Mouse (Mus musculus): Measurements from ENCODE around the gene Gm14851.
"Not testable (repeated sequence)": the region's sequence is repeated elsewhere in the genome, so short reads cannot be mapped to it uniquely, and the experiment has no call there.

Gm14851 gene

DNA sequence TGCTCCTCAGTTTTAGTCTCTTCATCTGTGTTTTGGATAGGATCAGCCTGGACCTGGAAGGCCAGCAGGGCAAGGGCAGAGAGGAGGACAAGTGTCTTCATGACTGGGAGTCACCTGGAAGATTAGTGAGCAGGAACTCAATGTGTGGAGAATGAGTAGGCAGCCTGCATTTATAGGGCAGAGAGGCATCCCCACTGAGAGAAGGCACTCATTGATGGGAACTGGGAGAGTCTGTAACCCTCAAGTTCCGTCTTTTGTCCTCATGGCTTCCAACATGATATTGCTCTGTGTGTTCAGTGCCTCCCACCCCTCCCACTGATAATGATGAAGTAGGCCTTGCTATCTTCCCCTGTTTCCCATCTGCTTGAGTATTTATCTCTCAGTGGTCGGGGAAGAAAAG lies at the start of gene Gm14851:
TSS of gene Gm14851 (minus strand) at position 101 of the 400 bp plus-strand sequence.
- not testable (repeated sequence) for DNase-seq (ENCODE audit: extremely low read depth, low read depth)

DNA sequence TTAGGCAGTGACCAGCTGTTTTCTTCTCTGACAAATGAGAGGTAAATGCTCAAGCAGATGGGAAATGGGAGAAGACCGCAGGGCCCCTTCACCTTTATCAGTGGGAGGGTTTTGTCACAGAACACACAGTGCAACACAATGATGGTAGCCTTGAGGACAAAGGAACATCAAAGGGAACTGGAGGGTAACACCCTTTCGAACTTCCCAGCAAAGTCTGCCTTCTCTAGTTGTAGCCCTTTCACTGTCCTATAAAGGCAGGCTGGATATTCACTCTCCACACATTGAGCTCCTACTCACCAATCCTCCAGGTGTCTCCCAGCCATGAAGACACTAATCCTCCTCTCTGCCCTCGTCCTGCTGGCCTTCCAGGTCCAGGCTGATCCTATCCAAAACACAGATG lies 38.5 kb upstream of the Gm14851 start, which contains the start of gene Defa30:
TSS of gene Defa30 (plus strand) at position 301 of the 400 bp plus-strand sequence.
- DNase-seq (ENCODE audit: extremely low read depth, low read depth), result not testable (repeated sequence)

DNA sequence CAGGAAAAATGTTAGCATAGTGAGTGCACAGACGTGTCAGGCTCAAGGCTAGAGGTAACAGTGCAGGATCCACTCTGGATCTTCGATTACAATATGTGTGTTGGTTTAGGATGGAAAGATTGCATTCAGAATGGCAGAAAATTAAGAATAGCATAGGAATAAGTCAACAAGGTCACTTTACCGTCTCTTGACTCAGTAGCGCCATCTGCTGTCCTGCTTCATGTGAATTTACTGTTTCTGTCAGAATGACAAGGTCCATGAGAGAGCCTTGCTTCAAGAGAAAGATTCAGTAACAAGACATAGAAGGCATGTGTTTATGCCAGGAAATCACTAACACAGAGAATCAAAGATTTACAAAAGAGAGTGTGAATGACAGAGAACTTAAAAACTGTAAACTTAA lies 2.7 kb downstream of the Gm14851 start:
- no peak for DNase-seq (ENCODE audit: extremely low read depth, low read depth)

DNA sequence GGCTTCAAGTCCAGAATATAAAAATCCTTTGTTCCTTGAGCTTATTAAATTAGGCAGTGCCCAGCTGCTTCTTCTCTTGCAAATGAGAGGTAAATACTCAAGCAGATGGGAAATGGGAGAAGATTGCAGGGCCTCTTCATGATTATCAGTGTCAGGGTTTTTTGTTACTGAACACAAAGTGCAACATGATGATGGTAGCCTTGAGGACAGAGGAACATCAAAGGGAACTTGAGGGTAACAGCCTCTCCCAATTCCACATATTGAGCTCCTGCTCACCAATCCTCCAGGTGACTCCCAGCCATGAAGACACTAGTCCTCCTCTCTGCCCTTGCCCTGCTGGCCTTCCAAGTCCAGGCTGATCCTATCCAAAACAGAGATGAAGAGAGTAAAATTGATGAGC lies 11.7 kb downstream of the Gm14851 start, which contains the start of gene Defa25:
TSS of gene Defa25 (plus strand) at position 301 of the 400 bp plus-strand sequence.
- DNase-seq (ENCODE audit: extremely low read depth, low read depth), result not testable (repeated sequence)

DNA sequence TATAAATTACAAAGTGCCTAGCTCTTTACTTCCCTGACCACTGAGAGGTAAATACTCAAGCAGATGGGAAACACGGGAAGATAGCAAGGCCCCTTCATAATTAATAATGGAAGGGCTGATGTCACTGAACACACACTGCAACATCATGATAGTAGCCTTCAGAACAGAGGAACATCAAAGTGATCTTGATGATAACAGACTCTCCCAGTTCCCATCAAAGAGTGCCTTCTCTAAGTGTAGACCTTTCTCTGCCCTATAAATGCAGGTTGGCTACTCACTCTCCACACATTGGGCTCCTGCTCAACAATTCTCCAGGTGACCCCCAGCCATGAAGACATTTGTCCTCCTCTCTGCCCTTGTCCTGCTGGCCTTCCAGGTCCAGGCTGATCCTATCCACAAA lies 31.1 kb downstream of the Gm14851 start, which contains the start of gene Defa35:
TSS of gene Defa35 (plus strand) at position 301 of the 400 bp plus-strand sequence.
- DNase-seq (ENCODE audit: extremely low read depth, low read depth), result not testable (repeated sequence)

DNA sequence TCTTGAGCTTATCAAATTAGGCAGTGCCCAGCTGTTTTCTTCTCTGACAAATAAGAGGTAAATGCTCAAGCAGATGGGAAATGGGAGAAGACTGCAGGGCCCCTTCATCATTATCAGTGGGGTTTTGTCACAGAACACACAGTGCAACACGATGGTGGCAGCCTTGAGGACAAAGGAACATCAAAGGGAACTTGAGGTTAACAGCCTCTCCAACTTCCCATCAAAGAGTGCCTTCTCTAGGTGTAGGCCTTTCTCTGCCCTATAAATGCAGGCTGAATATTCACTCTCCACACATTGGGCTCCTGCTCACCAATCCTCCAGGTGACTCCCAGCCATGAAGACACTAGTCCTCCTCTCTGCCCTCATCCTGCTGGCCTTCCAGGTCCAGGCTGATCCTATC lies 41.1 kb downstream of the Gm14851 start, which contains the start of gene Defa23:
TSS of gene Defa23 (plus strand) at position 301 of the 400 bp plus-strand sequence.
- DNase-seq (ENCODE audit: extremely low read depth, low read depth), result not testable (repeated sequence)
